Mouse (Mus musculus) intestine, embryonic 15.5 days (tissue): ENCODE measurements around the gene Dnlz. TPM values are rescaled to one million over a fixed set of nuclear protein-coding genes. Genes with fewer than 3 reads are reported as not detected.

ENCODE experiments used
- ATAC-seq: fragments of 200-750 bp; cut with Nextera tagmentation; 2 replicates; pipeline ENCODE4 v1.8.0; 2017; ENCODE audit warnings: moderate TSS enrichment, moderate library complexity
- H3K27ac ChIP-seq: fragments of 300-500 bp; sonication (generic); 2 replicates; pipeline ENCODE4 v1.5.1; 2015; ENCODE audit warnings: mild to moderate bottlenecking, inconsistent platforms
- H3K27me3 ChIP-seq: fragments of 300-500 bp; sonication (generic); replicated peaks from 2 replicates; pipeline ENCODE4 v1.6.1; 2015; ENCODE audit warnings: inconsistent platforms
- H3K36me3 ChIP-seq: fragments of 300-500 bp; sonication (generic); 2 replicates; pipeline ENCODE4 v1.6.1; 2015; ENCODE audit warnings: inconsistent platforms
- H3K4me1 ChIP-seq: fragments of 300-500 bp; sonication (generic); replicated peaks from 2 replicates; pipeline ENCODE4 v1.6.1; 2015; ENCODE audit warnings: inconsistent platforms
- H3K4me2 ChIP-seq: fragments of 300-500 bp; sonication (generic); replicated peaks from 2 replicates; pipeline ENCODE4 v1.6.1; 2015; ENCODE audit warnings: mild to moderate bottlenecking, inconsistent platforms
- H3K4me3 ChIP-seq: fragments of 300-500 bp; sonication (generic); replicated peaks from 2 replicates; pipeline ENCODE4 v1.5.1; 2015; ENCODE audit warnings: inconsistent platforms
- H3K9ac ChIP-seq: fragments of 300-500 bp; sonication (generic); 2 replicates; pipeline ENCODE4 v1.6.1; 2015; ENCODE audit warnings: inconsistent platforms
- H3K9me3 ChIP-seq: fragments of 300-500 bp; sonication (generic); 2 replicates; pipeline ENCODE4 v1.6.1; 2016; ENCODE audit warnings: inconsistent platforms
- WGBS: fragments of 180-500 bp; shearing (Covaris S2); methylation state at CpG from one replicate; pipeline ENCODE4 v1.1.7; 2015; 5-methylcytosine and 5-hydroxymethylcytosine counted together
- polyA plus RNA-seq: library from polyadenylated mRNA; unstranded; fragments of >200 nt; fragmentation: Nextera tagmentation; extraction: Ambion mirVana; gene quantifications from 2 replicates; pipeline ENCODE4 v1.2.1, GENCODE M21; 2015

Dnlz gene
- polyA plus RNA-seq, 1 experiment from 2014 or later: 23.6 TPM

GRCm38 (mm10) chr2:26354401-26354800, 2.5 kb upstream of the Dnlz start:
- no peaks in the 10 kb centered on the region for H3K36me3 ChIP-seq
- H3K4me3 ChIP-seq: no peak overlapping the region
- peaks cover 14% of the 10 kb centered on the region for H3K4me1 ChIP-seq
- no peak overlapping the region for H3K9ac ChIP-seq
- no peaks in the 10 kb centered on the region for H3K27me3 ChIP-seq
- H3K4me2 ChIP-seq: no peak overlapping the region
- ATAC-seq: no peak
- WGBS: 91% methylated on average over 4 of the region's 4 CpGs
- H3K9me3 ChIP-seq: no peaks in the 10 kb centered on the region
- H3K27ac ChIP-seq: no peak overlapping the region

GRCm38 (mm10) chr2:26353066-26353980, 1.4 kb upstream of the Dnlz start:
- WGBS: 90% methylated on average over 11 of the region's 11 CpGs
- Histone ChIP-seq H3K4me3 (0 out of 2 replicates have a peak overlapping the region, but pooled peaks have one; percentile 72), H3K9me3 (no peaks in the 10 kb centered on the region), H3K4me2 (peak overlapping the region; percentile 98), H3K27ac (no peak overlapping the region), H3K36me3 (no peaks in the 10 kb centered on the region), H3K4me1 (peaks cover 19% of the 10 kb centered on the region), H3K9ac (peak overlapping the region; percentile 85; the same call in 1 of the 2 replicates), H3K27me3 (no peaks in the 10 kb centered on the region)
- ATAC-seq: no peak

GRCm38 (mm10) chr2:26352291-26352910, 491 bp upstream of the Dnlz start:
- whole genome bisulfite sequencing: 2% methylated on average over 36 of the region's 36 CpGs
- no peak overlapping the region; the same call in 1 of the 2 replicates for H3K27ac ChIP-seq
- ATAC-seq: peak; percentile 65

GRCm38 (mm10) chr2:26348241-26348640, 3.7 kb downstream of the Dnlz start:
- Histone ChIP-seq H3K4me3 (no peak overlapping the region), H3K27ac (peak overlapping the region; percentile 37), H3K9me3 (no peaks in the 10 kb centered on the region), H3K4me1 (peaks cover 22% of the 10 kb centered on the region), H3K9ac (no peak overlapping the region), H3K27me3 (no peaks in the 10 kb centered on the region), H3K4me2 (no peak overlapping the region), H3K36me3 (peaks cover 11% of the 10 kb centered on the region)
- 42% methylated on average over 6 of the region's 6 CpGs for WGBS
- ATAC-seq: no peak

More at GRCm38 (mm10) chr2:26352291-26352910, 491 bp upstream of the Dnlz start:
- Histone ChIP-seq H3K4me3 (peak overlapping the region; percentile 72), H3K27me3 (no peaks in the 10 kb centered on the region), H3K9ac (peak overlapping the region; percentile 85), H3K4me2 (peak overlapping the region; percentile 98), H3K9me3 (no peaks in the 10 kb centered on the region), H3K4me1 (peaks cover 21% of the 10 kb centered on the region), H3K36me3 (no peaks in the 10 kb centered on the region)

- Histone ChIP-seq H3K9me3 (no peaks in the 10 kb centered on the region), H3K4me2 (peak overlapping the region; percentile 31), H3K4me1 (peaks cover 23% of the 10 kb centered on the region), H3K27me3 (no peaks in the 10 kb centered on the region), H3K27ac (peak overlapping the region; percentile 74), H3K9ac (no peak overlapping the region), H3K4me3 (no peak overlapping the region), H3K36me3 (peaks cover 22% of the 10 kb centered on the region)
- 51% methylated on average over 11 of the region's 11 CpGs for WGBS
- peak; percentile 19; the same call in 1 of the 2 replicates for ATAC-seq
Observed at GRCm38 (mm10) chr2:26342609-26343490, 9.1 kb downstream of the Dnlz start.

- peaks cover 23% of the 10 kb centered on the region for H3K4me1 ChIP-seq
- WGBS: 33% methylated on average over 10 of the region's 10 CpGs
- peak overlapping the region; percentile 31; the same call in 1 of the 2 replicates for H3K4me2 ChIP-seq
- no peak overlapping the region for H3K9ac ChIP-seq
- H3K36me3 ChIP-seq: peaks cover 22% of the 10 kb centered on the region
- no peaks in the 10 kb centered on the region for H3K27me3 ChIP-seq
- ATAC-seq: peak; percentile 78
- peak overlapping the region; percentile 74 for H3K27ac ChIP-seq
- H3K9me3 ChIP-seq: no peaks in the 10 kb centered on the region
- H3K4me3 ChIP-seq: no peak overlapping the region
Observed at GRCm38 (mm10) chr2:26342044-26342443, 9.9 kb downstream of the Dnlz start.

- peak; percentile 3; the same call in 1 of the 2 replicates for ATAC-seq
- Histone ChIP-seq H3K9ac (no peak overlapping the region), H3K9me3 (no peaks in the 10 kb centered on the region), H3K27me3 (no peaks in the 10 kb centered on the region), H3K27ac (peak overlapping the region; percentile 74), H3K4me3 (no peak overlapping the region), H3K4me1 (peaks cover 23% of the 10 kb centered on the region), H3K36me3 (peaks cover 18% of the 10 kb centered on the region), H3K4me2 (0 out of 2 replicates have a peak overlapping the region, but pooled peaks have one; percentile 1)
- 72% methylated on average over 2 of the region's 2 CpGs for WGBS
Observed at GRCm38 (mm10) chr2:26341510-26341981, 10.4 kb downstream of the Dnlz start.

- Histone ChIP-seq H3K4me2 (no peak overlapping the region), H3K9ac (no peak overlapping the region), H3K36me3 (peaks cover 12% of the 10 kb centered on the region; the same call in 1 of the 2 replicates), H3K27me3 (no peaks in the 10 kb centered on the region), H3K9me3 (no peaks in the 10 kb centered on the region), H3K4me3 (no peak overlapping the region), H3K27ac (no peak overlapping the region), H3K4me1 (peaks cover 23% of the 10 kb centered on the region)
- 90% methylated on average over 5 of the region's 5 CpGs for WGBS
- ATAC-seq: no peak
Observed at GRCm38 (mm10) chr2:26339204-26339551, 12.7 kb downstream of the Dnlz start.

GRCm38 (mm10) chr2:26338302-26339203, 13.4 kb downstream of the Dnlz start:
- 93% methylated on average over 9 of the region's 13 CpGs for WGBS
- H3K27ac ChIP-seq: no peak overlapping the region
- H3K4me3 ChIP-seq: no peak overlapping the region
- no peak overlapping the region for H3K9ac ChIP-seq
- H3K27me3 ChIP-seq: no peaks in the 10 kb centered on the region
- no peaks in the 10 kb centered on the region for H3K9me3 ChIP-seq
- no peak overlapping the region for H3K4me2 ChIP-seq
- peaks cover 23% of the 10 kb centered on the region for H3K4me1 ChIP-seq
- no peak for ATAC-seq
- H3K36me3 ChIP-seq: peaks cover 11% of the 10 kb centered on the region; the same call in 1 of the 2 replicates

GRCm38 (mm10) chr2:26330702-26331101, 21.2 kb downstream of the Dnlz start:
- no peak overlapping the region for H3K27ac ChIP-seq
- 68% methylated on average over 6 of the region's 6 CpGs for WGBS
- no peak overlapping the region for H3K4me2 ChIP-seq
- ATAC-seq: no peak
- H3K36me3 ChIP-seq: peaks cover 17% of the 10 kb centered on the region; the same call in 1 of the 2 replicates
- no peak overlapping the region for H3K4me3 ChIP-seq
- no peak overlapping the region; the same call in 1 of the 2 replicates for H3K9ac ChIP-seq
- no peaks in the 10 kb centered on the region for H3K9me3 ChIP-seq
- no peaks in the 10 kb centered on the region for H3K27me3 ChIP-seq
- no peaks in the 10 kb centered on the region for H3K4me1 ChIP-seq

GRCm38 (mm10) chr2:26330056-26330468, 21.8 kb downstream of the Dnlz start:
- WGBS: 92% methylated on average over 4 of the region's 4 CpGs
- peak; percentile 24; the same call in 1 of the 2 replicates for ATAC-seq
- peaks cover 20% of the 10 kb centered on the region for H3K36me3 ChIP-seq

More at GRCm38 (mm10) chr2:26330056-26330468, 21.8 kb downstream of the Dnlz start:
- no peak overlapping the region for H3K9ac ChIP-seq
- no peaks in the 10 kb centered on the region for H3K4me1 ChIP-seq
- no peaks in the 10 kb centered on the region for H3K9me3 ChIP-seq
- no peaks in the 10 kb centered on the region for H3K27me3 ChIP-seq
- no peak overlapping the region for H3K4me3 ChIP-seq
- H3K4me2 ChIP-seq: no peak overlapping the region
- H3K27ac ChIP-seq: 0 out of 2 replicates have a peak overlapping the region, but pooled peaks have one; percentile 9
